Mouse (Mus musculus): ENCODE data around the gene Vps72.

The Vps72 gene

DNA sequence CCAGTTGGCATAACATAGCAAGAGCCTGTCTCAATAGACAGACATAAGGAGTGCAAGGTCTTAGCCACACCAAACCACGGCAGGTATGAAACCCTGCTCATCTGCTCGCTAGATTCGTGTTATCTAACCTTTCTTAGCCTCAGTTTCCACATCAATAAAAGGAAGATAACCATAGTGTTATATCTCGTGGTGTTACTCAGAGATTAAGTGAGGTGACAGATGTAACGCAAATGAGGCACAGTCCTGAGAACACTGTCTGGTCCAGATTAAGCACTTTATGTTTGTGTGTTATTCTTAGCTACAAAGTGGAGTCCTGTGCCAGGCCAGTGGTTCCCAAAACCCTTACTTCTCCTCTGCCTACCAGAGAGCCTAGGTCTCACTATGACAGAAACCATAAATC is 54.0 kb downstream of the Vps72 start:
- DNase-seq (ENCODE audit: low spot score), result no peak

DNA sequence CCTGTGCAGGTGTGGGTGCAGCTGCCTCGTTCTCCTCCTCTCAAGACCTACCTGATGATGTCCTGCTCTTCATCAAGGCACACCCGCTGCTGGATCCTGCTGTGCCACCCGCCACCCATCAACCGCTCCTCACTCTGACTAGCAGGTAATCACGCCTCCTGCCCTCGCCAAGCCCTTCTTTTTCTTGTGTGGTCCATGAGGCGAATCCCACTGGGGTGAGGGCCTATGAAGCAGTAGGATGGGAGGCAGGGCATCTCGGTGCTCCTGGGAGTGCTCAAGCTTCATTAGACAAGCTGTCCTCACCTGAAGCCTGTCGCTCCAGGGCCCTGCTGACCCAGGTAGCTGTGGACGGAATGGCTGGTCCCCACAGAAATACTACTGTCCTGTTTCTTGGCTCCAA is 59.2 kb downstream of the Vps72 start:
- no peak for DNase-seq (ENCODE audit: low spot score)

DNA sequence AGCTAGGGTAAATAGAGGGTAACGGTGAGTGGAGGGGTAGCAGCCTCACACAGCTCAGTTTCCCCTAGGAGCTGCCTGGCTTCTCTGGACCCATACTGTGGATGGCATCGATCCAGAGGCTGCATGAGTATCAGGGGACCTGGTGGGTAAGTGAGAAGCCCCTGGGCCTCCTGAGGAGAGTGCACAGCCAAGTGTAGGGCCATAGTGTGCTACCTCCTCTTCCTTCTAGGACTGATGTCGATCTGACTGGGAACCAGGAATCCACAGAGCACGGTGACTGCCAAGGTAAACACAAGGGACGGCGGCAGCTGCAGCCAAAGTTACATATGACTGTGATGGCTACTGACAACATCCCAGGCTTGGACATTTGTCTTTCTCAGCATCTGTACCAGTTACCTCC is 60.3 kb downstream of the Vps72 start:
- no peak for DNase-seq (ENCODE audit: low spot score)

Data from MN1 (cell line).